In the genomic region with DNA sequence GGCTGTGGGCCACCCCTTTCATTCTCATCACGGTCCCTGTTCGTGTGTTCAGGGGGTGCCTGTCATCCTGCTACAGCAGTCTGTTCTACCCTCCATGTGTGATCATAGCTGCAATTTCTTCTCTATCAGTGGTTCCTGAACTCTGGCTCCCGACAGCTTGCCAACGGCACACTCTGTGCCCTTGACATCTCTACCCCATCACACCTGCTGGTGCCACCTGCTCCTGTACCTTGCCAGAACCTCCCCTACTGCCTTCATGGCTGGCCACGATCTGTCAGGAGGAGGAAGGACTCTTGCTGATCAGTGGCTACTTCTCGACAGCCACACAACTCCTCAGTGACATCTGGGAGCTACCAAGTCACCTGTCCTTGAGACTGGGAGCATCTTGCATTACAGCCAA, we compare ENCODE assay signal across 26 mouse cellular contexts. TPM values are rescaled to one million over a fixed set of nuclear protein-coding genes. Genes with fewer than 3 reads are reported as not detected.
DNase-seq lines count a peak whose midpoint lies in the region; TF ChIP-seq lines count a peak whose summit lies in the region.
"Had no signal": no experiment of that assay in that cellular context is flagged by ENCODE, and none has a peak within 500 bp of the region (broad histone marks: within the 10 kb centered on the region; RNA-seq: fewer than 3 reads in every experiment).

No protein-coding gene starts in this region.

- H3K4me3 ChIP-seq in thymus, adult 2 months (ENCODE audit: control insufficient read depth, insufficient read depth, low read length) = no peak overlapping the region
- H3K4me3 ChIP-seq: erythroblast, embryonic 14.5 days; hindbrain, embryonic 15.5 days; intestine, embryonic 15.5 days; liver, embryonic 15.5 days; midbrain, embryonic 12.5 days; neural tube, embryonic 13.5 days had no signal

- WGBS in thymus, adult 2 months = 79% methylated on average over 6 of the region's 6 CpGs

- H3K4me1 ChIP-seq in thymus, adult 2 months (replicated peaks; ENCODE audit: control insufficient read depth, insufficient read depth, low read length) = no peaks in the 10 kb centered on the region
- H3K4me1 ChIP-seq: hindbrain, embryonic 15.5 days; intestine, embryonic 15.5 days; liver, embryonic 15.5 days; midbrain, embryonic 12.5 days; neural tube, embryonic 13.5 days had no signal

- intact Hi-C loops in left cerebral cortex, postnatal 4 days (cut with DNase I) = no loop called here
- intact Hi-C loops in left cerebral cortex, postnatal 36 days (cut with DNase I) = no loop called here

- DNase-seq in left cerebral cortex, postnatal 4 days = peak; percentile 75
- no peak for DNase-seq in left cerebral cortex, postnatal 36 days (ENCODE audit: low spot score in 2 of 2)
- peak; percentile 82 for DNase-seq in cerebellum, adult 11-12 months
- peak; percentile 82 for DNase-seq in cerebellum, adult 9-11 months
- no peak for DNase-seq in frontal cortex, postnatal 36 days (ENCODE audit: low spot score in 2 of 2)
- DNase-seq in kidney, postnatal 14 days = no peak
- no peak for DNase-seq in thymus, adult 2 months
- DNase-seq: adrenal gland, postnatal 14 days; forebrain, postnatal 0 days; gastrocnemius, postnatal 14 days; heart, adult 18-20 months; heart, postnatal 4 days; kidney, adult 2 months; layer of hippocampus, postnatal 36 days; lung, embryonic 14.5 days; thymus, postnatal 14 days had no signal

- no peak overlapping the region for H3K27ac ChIP-seq in thymus, adult 2 months (ENCODE audit: control insufficient read depth, insufficient read depth, low read length)
- H3K27ac ChIP-seq: hindbrain, embryonic 15.5 days; intestine, embryonic 15.5 days; liver, embryonic 15.5 days; midbrain, embryonic 12.5 days; neural tube, embryonic 13.5 days had no signal

- H3K36me3 ChIP-seq in thymus, adult 2 months (ENCODE audit: control insufficient read depth, insufficient read depth, low read length) = no peaks in the 10 kb centered on the region
- H3K36me3 ChIP-seq: hindbrain, embryonic 15.5 days; intestine, embryonic 15.5 days; liver, embryonic 15.5 days; midbrain, embryonic 12.5 days; neural tube, embryonic 13.5 days had no signal

- H3K27me3 ChIP-seq in thymus, adult 2 months (ENCODE audit: control insufficient read depth, insufficient read depth, low read length) = no peaks in the 10 kb centered on the region
- H3K27me3 ChIP-seq: hindbrain, embryonic 15.5 days; intestine, embryonic 15.5 days; liver, embryonic 15.5 days; midbrain, embryonic 12.5 days; neural tube, embryonic 13.5 days had no signal

- no peak for TF ChIP-seq POLR2A in thymus, adult 2 months (IDR thresholded peaks at IDR 0.05; ENCODE audit: control insufficient read depth, extremely low read depth, insufficient read depth, low read length, poor library complexity)

- TF ChIP-seq CTCF in thymus, adult 2 months (IDR thresholded peaks at IDR 0.05; ENCODE audit: borderline replicate concordance, control insufficient read depth, extremely low read depth, insufficient read depth, low read length, poor library complexity) = no peak

RNA-seq across cellular contexts. Expression of gene Fgf5, which starts 24.5 kb away (rescaled TPM):
- total RNA-seq in left cerebral cortex, postnatal 4 days (2021) = 1 to 10 TPM; 1.3 to 1.5 TPM
- total RNA-seq in left cerebral cortex, postnatal 36 days (2021) = 1 to 10 TPM; 4.0 to 4.1 TPM
- polyA plus RNA-seq in thymus, adult 2 months (2012; rRNA removed) = not detected in 2 replicates
- total RNA-seq: adrenal gland, postnatal 14 days; liver, adult 2 months; megakaryocyte, adult 5-6 weeks had no signal
- polyA plus RNA-seq: CD4-positive, CD25-positive, alpha-beta regulatory T cell, adult 4 months; erythroblast, embryonic 14.5 days; kidney, adult 2 months; liver, adult 2 months; urinary bladder, adult 2 months had no signal

Comparison
In these comparisons a context has a peak if more than half of its experiments do, and no peak if none do; other contexts are left out.
1. DNase-seq: peak in left cerebral cortex, postnatal 4 days (single experiment), cerebellum, adult 11-12 months (single experiment) and cerebellum, adult 9-11 months (single experiment); none in left cerebral cortex, postnatal 36 days (0 of 2), frontal cortex, postnatal 36 days (0 of 2), kidney, postnatal 14 days (single experiment) and thymus, adult 2 months (single experiment).